Mouse (Mus musculus) embryonic facial prominence, embryonic 11.5 days (tissue): ENCODE results near the gene Olfr538. TPM values are rescaled to one million over a fixed set of nuclear protein-coding genes. Genes with fewer than 3 reads are reported as not detected.
"Not testable (repeated sequence)": the region's sequence is repeated elsewhere in the genome, so short reads cannot be mapped to it uniquely, and the experiment has no call there.

Experiments used
- ATAC-seq: fragments of 200-750 bp; cut with Nextera tagmentation; replicated peaks from 2 replicates; pipeline ENCODE4 v1.8.0; 2017; ENCODE audit warnings: low read depth; ENCODE audit not compliant: insufficient number of reproducible peaks, low FRiP score, low TSS enrichment
- DNase-seq: peaks from one replicate; pipeline ENCODE4 v3.0.0-alpha.2; 2015; ENCODE audit warnings: low spot score
- H3K27ac ChIP-seq: fragments of 300-500 bp; sonication (generic); replicated peaks from 2 replicates; pipeline ENCODE4 v1.5.1; 2014; ENCODE audit warnings: mild to moderate bottlenecking, low read depth, low read length, control low read depth
- H3K27me3 ChIP-seq: fragments of 300-500 bp; sonication (generic); 2 replicates; pipeline ENCODE4 v1.6.1; 2014; ENCODE audit warnings: mild to moderate bottlenecking, low read length, moderate library complexity, mixed read lengths; ENCODE audit not compliant: control insufficient read depth, insufficient read depth
- H3K36me3 ChIP-seq: fragments of 300-500 bp; sonication (generic); replicated peaks from 2 replicates; pipeline ENCODE4 v1.6.1; 2014; ENCODE audit warnings: low read depth, mild to moderate bottlenecking, low read length, moderate library complexity, mixed read lengths; ENCODE audit not compliant: control insufficient read depth, insufficient read depth
- H3K4me1 ChIP-seq: fragments of 300-500 bp; sonication (generic); 2 replicates; pipeline ENCODE4 v1.6.1; 2014; ENCODE audit warnings: low read length, mixed read lengths; ENCODE audit not compliant: control insufficient read depth, insufficient read depth
- H3K4me2 ChIP-seq: fragments of 300-500 bp; sonication (generic); 2 replicates; pipeline ENCODE4 v1.6.1; 2014; ENCODE audit warnings: low read depth, mild to moderate bottlenecking, control low read depth, low read length, moderate library complexity
- H3K4me3 ChIP-seq: fragments of 300-500 bp; sonication (generic); 2 replicates; pipeline ENCODE4 v1.5.1; 2014; ENCODE audit warnings: low read depth, low read length, control low read depth
- H3K9ac ChIP-seq: fragments of 300-500 bp; sonication (generic); replicated peaks from 2 replicates; pipeline ENCODE4 v1.6.1; 2014; ENCODE audit warnings: mild to moderate bottlenecking, control low read depth, low read length
- H3K9me3 ChIP-seq: fragments of 300-500 bp; sonication (generic); replicated peaks from 2 replicates; pipeline ENCODE4 v1.6.1; 2016; ENCODE audit warnings: mild to moderate bottlenecking, low read length, inconsistent platforms, mixed read lengths; ENCODE audit not compliant: control insufficient read depth
- WGBS: fragments of 180-500 bp; shearing (Covaris S2); extraction: QIAGEN DNeasy Blood & Tissue Kit; methylation state at CpG from one replicate; pipeline ENCODE4 v1.1.7; 2014; 5-methylcytosine and 5-hydroxymethylcytosine counted together
- polyA plus RNA-seq: library from polyadenylated mRNA; unstranded; fragments of >200 nt; fragmentation: Nextera tagmentation; extraction: Ambion mirVana; gene quantifications from 2 replicates; pipeline ENCODE4 v1.2.1, GENCODE M21; 2014

Olfr538 gene
- polyA plus RNA-seq, result not detected in 2 replicates

- no peaks in the 10 kb centered on the region for H3K36me3 ChIP-seq
- no peak within 1 kb of the TSS for H3K27ac ChIP-seq
- H3K9me3 ChIP-seq, result no peaks in the 10 kb centered on the region
- 68% methylated on average over 3 of the region's 3 CpGs for WGBS
- no peaks in the 10 kb centered on the region for H3K27me3 ChIP-seq
- no peaks in the 10 kb centered on the region for H3K4me1 ChIP-seq
- DNase-seq (no peak), ATAC-seq (no peak)
- H3K4me3 ChIP-seq, result no peak within 1 kb of the TSS
- H3K9ac ChIP-seq, result no peak within 1 kb of the TSS
- no peak within 1 kb of the TSS for H3K4me2 ChIP-seq
Observed at GRCm38 (mm10) chr7:140567586-140567985, at the start of gene Olfr538. Gene Olfr538 (plus strand): TSS chr7:140567886.

- Histone ChIP-seq H3K27ac (no peak overlapping the region), H3K4me1 (no peaks in the 10 kb centered on the region), H3K4me2 (no peak overlapping the region), H3K9me3 (no peaks in the 10 kb centered on the region), H3K9ac (no peak overlapping the region), H3K4me3 (no peak overlapping the region), H3K36me3 (no peaks in the 10 kb centered on the region), H3K27me3 (no peaks in the 10 kb centered on the region)
- no peak for ATAC-seq
- DNase-seq, result no peak
- WGBS, result 77% methylated on average over 2 of the region's 2 CpGs
Observed at GRCm38 (mm10) chr7:140539746-140540145, 27.9 kb upstream of the Olfr538 start.

- not testable (repeated sequence) for H3K4me2 ChIP-seq, H3K27me3 ChIP-seq, DNase-seq, H3K4me3 ChIP-seq, H3K9me3 ChIP-seq, H3K36me3 ChIP-seq, H3K4me1 ChIP-seq, H3K9ac ChIP-seq, ATAC-seq, H3K27ac ChIP-seq
- WGBS, result 74% methylated on average over 2 of the region's 2 CpGs
Observed at GRCm38 (mm10) chr7:140600969-140601368, 33.3 kb downstream of the Olfr538 start, which contains the start of gene Olfr46. Gene Olfr46 (plus strand): TSS chr7:140601269.

Other genes with a start within 250 kb of the Olfr538 start
- not detected in 2 replicates for gene Olfr525, start 247.0 kb upstream of the Olfr538 start, polyA plus RNA-seq
- gene Olfr527, start 233.9 kb upstream of the Olfr538 start, polyA plus RNA-seq, result not detected in 2 replicates
- not detected in 2 replicates for gene Olfr60, start 206.2 kb upstream of the Olfr538 start, polyA plus RNA-seq
- 0.11 TPM in 1 of 2 replicates, not detected in the other for gene Olfr530, start 191.6 kb upstream of the Olfr538 start, polyA plus RNA-seq
- not detected in 2 replicates for gene Olfr531, start 165.0 kb upstream of the Olfr538 start, polyA plus RNA-seq
- not detected in 2 replicates for gene Olfr532, start 146.2 kb upstream of the Olfr538 start, polyA plus RNA-seq
- not detected in 2 replicates for gene Olfr533, start 104.5 kb upstream of the Olfr538 start, polyA plus RNA-seq
- not detected in 2 replicates for gene Olfr535, start 83.7 kb upstream of the Olfr538 start, polyA plus RNA-seq
- gene Olfr536, start 60.5 kb upstream of the Olfr538 start, polyA plus RNA-seq, result 0.13 TPM in 1 of 2 replicates, not detected in the other
- not detected in 2 replicates for gene Olfr46, start 33.4 kb downstream of the Olfr538 start, polyA plus RNA-seq
- gene Olfr61, start 61.1 kb downstream of the Olfr538 start, polyA plus RNA-seq, result not detected in 2 replicates
- not detected in 2 replicates for gene Olfr53, start 78.6 kb downstream of the Olfr538 start, polyA plus RNA-seq
- gene Olfr539, start 92.0 kb downstream of the Olfr538 start, polyA plus RNA-seq, result not detected in 2 replicates
- gene Olfr45, start 114.1 kb downstream of the Olfr538 start, polyA plus RNA-seq, result not detected in 2 replicates
- gene Olfr541, start 129.4 kb downstream of the Olfr538 start, polyA plus RNA-seq, result not detected in 2 replicates
- gene Cyp2e1, start 195.9 kb downstream of the Olfr538 start, polyA plus RNA-seq, result not detected in 2 replicates
- gene Syce1, start 220.0 kb downstream of the Olfr538 start, polyA plus RNA-seq, result 0.14 and 0.38 TPM in 2 replicates